Mouse (Mus musculus) ES-Bruce4 (cell line): ENCODE data around the gene Slc28a3. TPM values are rescaled to one million over a fixed set of nuclear protein-coding genes. Genes with fewer than 3 reads are reported as not detected.

Source experiments
- H3K27ac ChIP-seq: 2 replicates; pipeline ENCODE4 v1.5.1; 2012; ENCODE audit warnings: low read length, inconsistent platforms; ENCODE audit not compliant: insufficient read depth
- H3K27me3 ChIP-seq: 2 replicates; pipeline ENCODE4 v1.6.1; 2012; ENCODE audit warnings: mild to moderate bottlenecking, low read length, inconsistent platforms; ENCODE audit not compliant: control insufficient read depth, poor library complexity, insufficient read depth, severe bottlenecking
- H3K36me3 ChIP-seq: 2 replicates; pipeline ENCODE4 v1.6.1; 2012; ENCODE audit warnings: inconsistent platforms, mild to moderate bottlenecking, low read length, moderate library complexity; ENCODE audit not compliant: control insufficient read depth, poor library complexity, insufficient read depth, severe bottlenecking
- H3K4me1 ChIP-seq: one replicate; pipeline ENCODE4 v1.8.1; 2011; ENCODE audit warnings: low read length; ENCODE audit not compliant: control insufficient read depth, insufficient read depth
- H3K4me3 ChIP-seq: 2 replicates; pipeline ENCODE4 v1.5.1; 2011; ENCODE audit warnings: low read depth, mild to moderate bottlenecking, low read length
- H3K9ac ChIP-seq: 2 replicates; pipeline ENCODE4 v1.6.1; 2012; ENCODE audit warnings: low read depth, mild to moderate bottlenecking, inconsistent platforms; ENCODE audit not compliant: poor library complexity, severe bottlenecking
- H3K9me3 ChIP-seq: replicated peaks from 2 replicates; pipeline ENCODE4 v1.6.1; 2012; ENCODE audit warnings: mild to moderate bottlenecking, low read length, inconsistent platforms; ENCODE audit not compliant: control insufficient read depth, poor library complexity, insufficient read depth, severe bottlenecking
- CTCF ChIP-seq: IDR thresholded peaks from one replicate; pipeline ENCODE4 v1.8.1; 2011; ENCODE audit warnings: low read depth, low read length
- EP300 ChIP-seq: IDR thresholded peaks from 2 replicates; pipeline ENCODE4 v1.6.1; 2011; ENCODE audit warnings: low read depth, low read length; ENCODE audit not compliant: insufficient read depth
- POLR2A ChIP-seq: IDR thresholded peaks from one replicate; pipeline ENCODE4 v1.8.1; 2011; ENCODE audit warnings: low read length; ENCODE audit not compliant: insufficient read depth
- polyA plus RNA-seq: library from polyadenylated mRNA; stranded (reverse); fragments of >200 nt; gene quantifications from 2 replicates; pipeline ENCODE4 v1.2.4, GENCODE M21; 2011; ENCODE audit warnings: low read depth; ENCODE audit not compliant: missing spikeins, insufficient read depth, insufficient read length

Slc28a3 gene
- polyA plus RNA-seq, 1 experiment: 0.31 TPM

GRCm38 (mm10) chr13:58536466-58537231 lies 74.0 kb downstream of the Slc28a3 start:
- Histone ChIP-seq H3K36me3 (no peaks in the 10 kb centered on the region), H3K27me3 (no peaks in the 10 kb centered on the region), H3K4me3 (no peak overlapping the region), H3K9ac (no peak overlapping the region), H3K9me3 (no peaks in the 10 kb centered on the region), H3K27ac (no peak overlapping the region), H3K4me1 (no peaks in the 10 kb centered on the region)
- no peak for TF ChIP-seq EP300
- no peak for TF ChIP-seq CTCF

- Histone ChIP-seq H3K27me3 (no peaks in the 10 kb centered on the region), H3K9ac (no peak overlapping the region)
These were observed 75.4 kb downstream of the Slc28a3 start for GRCm38 (mm10) chr13:58535321-58535720.

GRCm38 (mm10) chr13:58534861-58535260 lies 75.8 kb downstream of the Slc28a3 start:
- TF ChIP-seq CTCF (no peak), POLR2A (no peak), EP300 (no peak)
- no peak overlapping the region for H3K27ac ChIP-seq
- H3K4me1 ChIP-seq: no peaks in the 10 kb centered on the region
- no peaks in the 10 kb centered on the region for H3K36me3 ChIP-seq
- no peak overlapping the region for H3K4me3 ChIP-seq
- H3K9ac ChIP-seq: no peak overlapping the region
- no peaks in the 10 kb centered on the region for H3K27me3 ChIP-seq
- H3K9me3 ChIP-seq: no peaks in the 10 kb centered on the region

More at GRCm38 (mm10) chr13:58535321-58535720, 75.4 kb downstream of the Slc28a3 start:
- H3K27ac ChIP-seq: no peak overlapping the region
- H3K36me3 ChIP-seq: no peaks in the 10 kb centered on the region
- no peaks in the 10 kb centered on the region for H3K4me1 ChIP-seq
- TF ChIP-seq CTCF (no peak), POLR2A (no peak), EP300 (no peak)
- H3K9me3 ChIP-seq: no peaks in the 10 kb centered on the region
- no peak overlapping the region for H3K4me3 ChIP-seq

- Histone ChIP-seq H3K9ac (no peak overlapping the region), H3K4me1 (no peaks in the 10 kb centered on the region), H3K27me3 (no peaks in the 10 kb centered on the region), H3K27ac (no peak overlapping the region), H3K36me3 (no peaks in the 10 kb centered on the region), H3K4me3 (no peak overlapping the region), H3K9me3 (no peaks in the 10 kb centered on the region)
- TF ChIP-seq CTCF: no peak
- no peak for TF ChIP-seq EP300
- no peak for TF ChIP-seq POLR2A
These were observed 76.3 kb downstream of the Slc28a3 start for GRCm38 (mm10) chr13:58534216-58534841.

- no peaks in the 10 kb centered on the region for H3K36me3 ChIP-seq
- H3K4me3 ChIP-seq: no peak overlapping the region
- H3K9me3 ChIP-seq: no peaks in the 10 kb centered on the region
- no peak overlapping the region for H3K27ac ChIP-seq
- no peaks in the 10 kb centered on the region for H3K4me1 ChIP-seq
- no peak overlapping the region for H3K9ac ChIP-seq
- TF ChIP-seq EP300 (no peak), CTCF (peak; percentile 24)
- H3K27me3 ChIP-seq: no peaks in the 10 kb centered on the region
These were observed 86.1 kb downstream of the Slc28a3 start for GRCm38 (mm10) chr13:58524581-58524980.

GRCm38 (mm10) chr13:58523761-58524117 lies 86.9 kb downstream of the Slc28a3 start:
- Histone ChIP-seq H3K9ac (no peak overlapping the region), H3K27me3 (no peaks in the 10 kb centered on the region), H3K36me3 (no peaks in the 10 kb centered on the region), H3K27ac (no peak overlapping the region), H3K4me1 (no peaks in the 10 kb centered on the region), H3K9me3 (no peaks in the 10 kb centered on the region), H3K4me3 (no peak overlapping the region)
- no peak for TF ChIP-seq EP300
- no peak for TF ChIP-seq POLR2A
- no peak for TF ChIP-seq CTCF
